Mouse (Mus musculus) limb, embryonic 13.5 days (tissue): ENCODE measurements at regions not wholly inside any gene's neighbourhood (a gene's known extent, or its start where the extent isn't known, plus 50 kb on each side); places are given as distances from the start of the nearest gene placed in this dataset.
"Not testable (repeated sequence)": the region's sequence is repeated elsewhere in the genome, so short reads cannot be mapped to it uniquely, and the experiment has no call there.

Experiments used
- ATAC-seq: fragments of 200-750 bp; cut with Nextera tagmentation; 2 replicates; pipeline ENCODE4 v1.8.0; 2017; ENCODE audit warnings: low read depth, moderate number of reproducible peaks, moderate TSS enrichment; ENCODE audit not compliant: low FRiP score
- H3K27ac ChIP-seq: fragments of 300-500 bp; sonication (generic); 2 replicates; pipeline ENCODE4 v1.5.1; 2015; ENCODE audit warnings: inconsistent platforms, mild to moderate bottlenecking, moderate library complexity
- H3K27me3 ChIP-seq: fragments of 300-500 bp; sonication (generic); 2 replicates; pipeline ENCODE4 v1.6.1; 2015; ENCODE audit warnings: mild to moderate bottlenecking, inconsistent platforms
- H3K36me3 ChIP-seq: fragments of 300-500 bp; sonication (generic); 2 replicates; pipeline ENCODE4 v1.6.1; 2015; ENCODE audit warnings: inconsistent platforms, mild to moderate bottlenecking, moderate library complexity
- H3K4me1 ChIP-seq: fragments of 300-500 bp; sonication (generic); 2 replicates; pipeline ENCODE4 v1.6.1; 2015; ENCODE audit warnings: inconsistent platforms
- H3K4me2 ChIP-seq: fragments of 300-500 bp; sonication (generic); replicated peaks from 2 replicates; pipeline ENCODE4 v1.6.1; 2015; ENCODE audit warnings: inconsistent platforms, mild to moderate bottlenecking, moderate library complexity
- H3K4me3 ChIP-seq: fragments of 300-500 bp; sonication (generic); 2 replicates; pipeline ENCODE4 v1.5.1; 2015; ENCODE audit warnings: moderate library complexity, mild to moderate bottlenecking, inconsistent platforms
- H3K9ac ChIP-seq: fragments of 300-500 bp; sonication (generic); 2 replicates; pipeline ENCODE4 v1.6.1; 2015; ENCODE audit warnings: mild to moderate bottlenecking, inconsistent platforms
- H3K9me3 ChIP-seq: fragments of 300-500 bp; sonication (generic); 2 replicates; pipeline ENCODE4 v1.6.1; 2016; ENCODE audit warnings: inconsistent platforms
- WGBS: fragments of 180-500 bp; shearing (Covaris S2); methylation state at CpG from one replicate; pipeline ENCODE4 v1.1.7; 2015; 5-methylcytosine and 5-hydroxymethylcytosine counted together

DNA sequence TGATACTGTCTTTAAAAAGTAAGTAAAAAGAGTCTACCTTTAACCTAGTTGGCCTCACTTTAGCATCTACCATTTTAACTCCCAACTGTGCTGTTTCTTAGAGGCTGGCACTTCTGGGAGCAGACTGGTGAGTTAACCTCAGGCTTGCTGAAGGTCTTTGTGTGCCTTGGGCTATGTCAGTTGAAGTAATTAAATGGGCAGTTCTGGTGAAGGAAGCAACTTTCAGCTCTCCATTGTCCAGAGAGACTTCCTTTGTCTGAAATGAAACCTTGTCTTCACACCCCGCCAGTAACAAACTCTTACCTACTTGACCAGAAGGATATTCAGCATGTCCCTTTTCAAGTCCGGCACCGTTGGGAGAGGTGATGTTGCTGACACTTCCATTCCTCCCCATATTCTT is 55.5 kb downstream of the Zfp281 start:
- H3K9ac ChIP-seq, result no peak overlapping the region
- H3K4me1 ChIP-seq, result peaks cover 34% of the 10 kb centered on the region
- no peaks in the 10 kb centered on the region for H3K9me3 ChIP-seq
- whole genome bisulfite sequencing, result 94% methylated on average over 3 of the region's 3 CpGs
- no peaks in the 10 kb centered on the region for H3K27me3 ChIP-seq
- H3K27ac ChIP-seq, result no peak overlapping the region
- no peak overlapping the region for H3K4me2 ChIP-seq
- ATAC-seq, result no peak
- H3K36me3 ChIP-seq, result no peaks in the 10 kb centered on the region
- H3K4me3 ChIP-seq, result no peak overlapping the region

- H3K9ac ChIP-seq, H3K36me3 ChIP-seq, H3K4me2 ChIP-seq, H3K9me3 ChIP-seq, H3K27me3 ChIP-seq, ATAC-seq, H3K4me3 ChIP-seq: not testable (repeated sequence)
- H3K27ac ChIP-seq, result peak overlapping the region; percentile 80; the same call in 1 of the 2 replicates
- 68% methylated on average over 10 of the region's 10 CpGs for WGBS
- H3K4me1 ChIP-seq, result peaks cover 32% of the 10 kb centered on the region
Observed at GRCm38 (mm10) chr1:136682311-136682710, 57.6 kb downstream of the Zfp281 start.

- Histone ChIP-seq H3K27ac (peak overlapping the region; percentile 80), H3K4me2 (peak overlapping the region; percentile 41), H3K9me3 (no peaks in the 10 kb centered on the region), H3K36me3 (no peaks in the 10 kb centered on the region), H3K4me1 (peaks cover 31% of the 10 kb centered on the region), H3K4me3 (no peak overlapping the region), H3K27me3 (no peaks in the 10 kb centered on the region), H3K9ac (no peak overlapping the region)
- 29% methylated on average over 3 of the region's 3 CpGs for WGBS
- ATAC-seq, result peak; percentile 82
Observed at GRCm38 (mm10) chr1:136683061-136683531, 58.4 kb downstream of the Zfp281 start.

DNA sequence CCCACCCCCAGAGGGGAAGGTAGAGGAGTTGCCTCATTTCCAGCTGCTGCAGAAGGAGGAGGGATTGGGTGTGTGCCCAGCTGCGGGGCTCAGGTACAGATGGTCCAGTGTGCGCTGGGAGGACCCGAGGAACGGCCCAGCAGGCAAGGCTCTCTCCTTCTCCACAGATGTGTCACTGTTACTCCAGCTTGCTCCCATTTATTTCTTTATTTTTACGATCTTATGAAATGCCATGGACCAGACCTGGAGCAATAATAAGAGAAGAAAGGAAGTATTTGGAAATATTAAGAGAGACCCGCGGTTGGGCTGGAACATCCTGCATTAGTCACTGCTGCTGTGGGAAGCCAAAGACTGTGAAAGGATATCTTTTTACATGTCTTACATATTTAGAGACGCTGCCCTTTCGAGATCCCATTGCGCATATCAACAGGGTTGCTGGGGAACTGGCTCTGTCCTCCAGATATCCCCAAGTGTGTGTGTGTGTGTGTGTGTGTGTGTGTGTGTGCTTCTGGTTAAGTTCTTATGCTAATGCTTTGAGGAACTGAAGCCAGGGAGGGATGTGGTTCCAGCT is 58.9 kb downstream of the Zfp281 start:
- no peaks in the 10 kb centered on the region for H3K27me3 ChIP-seq
- peak; percentile 91 for ATAC-seq
- H3K9ac ChIP-seq, result no peak overlapping the region
- H3K36me3 ChIP-seq, result no peaks in the 10 kb centered on the region
- WGBS, result 11% methylated on average over 10 of the region's 10 CpGs
- no peak overlapping the region for H3K4me3 ChIP-seq
- peak overlapping the region; percentile 80 for H3K27ac ChIP-seq
- H3K9me3 ChIP-seq, result no peaks in the 10 kb centered on the region
- peaks cover 31% of the 10 kb centered on the region for H3K4me1 ChIP-seq
- peak overlapping the region; percentile 41 for H3K4me2 ChIP-seq

DNA sequence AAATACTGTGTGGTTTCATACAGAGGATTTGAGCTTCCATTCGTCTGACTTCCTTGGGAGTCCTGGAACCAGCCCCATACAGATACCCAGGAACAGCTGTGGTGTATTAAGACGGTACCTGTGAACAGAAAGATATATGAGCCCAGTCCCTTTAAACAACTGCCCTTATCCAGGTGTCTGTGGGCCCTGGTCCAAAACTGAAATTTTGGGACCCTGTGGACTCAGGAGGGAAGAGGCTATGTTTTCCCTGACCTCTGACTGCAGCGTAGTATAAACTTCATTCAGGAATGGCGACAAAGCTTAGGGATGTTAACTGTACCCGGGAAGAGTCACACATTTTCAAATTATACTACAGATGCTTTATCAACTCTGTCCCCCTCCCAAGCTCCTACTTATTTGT is 59.8 kb downstream of the Zfp281 start:
- peak overlapping the region; percentile 80; the same call in 1 of the 2 replicates for H3K27ac ChIP-seq
- no peaks in the 10 kb centered on the region for H3K9me3 ChIP-seq
- ATAC-seq, result no peak
- no peak overlapping the region for H3K9ac ChIP-seq
- no peak overlapping the region for H3K4me2 ChIP-seq
- no peaks in the 10 kb centered on the region for H3K36me3 ChIP-seq
- H3K4me3 ChIP-seq, result no peak overlapping the region
- WGBS, result 59% methylated on average over 5 of the region's 5 CpGs
- H3K27me3 ChIP-seq, result no peaks in the 10 kb centered on the region
- H3K4me1 ChIP-seq, result peaks cover 31% of the 10 kb centered on the region

DNA sequence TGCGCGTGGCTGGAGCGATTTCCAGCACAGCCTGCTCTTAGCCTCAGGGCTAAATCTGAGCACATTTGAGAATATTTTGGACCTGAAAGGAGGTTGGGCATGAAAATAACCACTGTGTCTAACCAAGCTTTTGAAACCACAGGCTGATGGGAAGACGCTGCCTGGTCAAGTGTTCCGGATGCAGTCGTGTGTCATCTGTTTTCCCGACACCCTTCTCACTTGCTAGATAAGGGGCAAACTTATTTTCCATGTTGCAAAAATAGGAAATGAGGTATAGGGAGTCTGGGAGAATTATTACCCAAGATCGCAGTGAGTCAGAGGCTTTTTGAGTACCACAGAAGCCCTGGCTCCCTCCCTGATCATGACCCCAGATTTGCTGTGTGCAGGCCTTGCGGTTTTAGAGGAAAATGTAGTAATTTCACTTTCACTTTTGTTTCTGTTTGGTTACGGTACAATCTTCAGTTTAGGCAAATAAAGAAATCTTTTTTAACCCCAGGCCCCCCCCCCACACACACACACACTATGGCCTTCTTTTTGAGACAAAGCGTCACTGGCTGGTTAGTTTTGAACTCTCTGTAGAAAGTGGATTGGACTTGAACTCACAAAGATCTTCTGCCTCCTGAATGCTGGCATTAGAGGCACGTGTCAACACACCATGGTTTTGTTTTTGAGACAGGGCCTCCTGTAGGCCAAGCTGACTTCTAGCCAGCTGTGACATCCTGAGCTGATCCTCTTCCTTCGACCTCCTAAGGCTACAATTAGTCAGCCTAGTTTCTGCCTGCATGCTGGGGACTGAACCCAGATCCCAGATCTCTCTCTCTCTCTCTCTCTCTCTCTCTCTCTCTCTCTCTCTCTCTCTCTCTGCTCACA is 60.7 kb downstream of the Zfp281 start:
- H3K9me3 ChIP-seq, result no peaks in the 10 kb centered on the region
- no peak overlapping the region; the same call in 1 of the 2 replicates for H3K27ac ChIP-seq
- no peak overlapping the region for H3K9ac ChIP-seq
- 65% methylated on average over 13 of the region's 13 CpGs for WGBS
- H3K36me3 ChIP-seq, result no peaks in the 10 kb centered on the region
- no peak for ATAC-seq
- H3K27me3 ChIP-seq, result no peaks in the 10 kb centered on the region
- H3K4me2 ChIP-seq, result no peak overlapping the region
- H3K4me3 ChIP-seq, result no peak overlapping the region
- H3K4me1 ChIP-seq, result peaks cover 31% of the 10 kb centered on the region

DNA sequence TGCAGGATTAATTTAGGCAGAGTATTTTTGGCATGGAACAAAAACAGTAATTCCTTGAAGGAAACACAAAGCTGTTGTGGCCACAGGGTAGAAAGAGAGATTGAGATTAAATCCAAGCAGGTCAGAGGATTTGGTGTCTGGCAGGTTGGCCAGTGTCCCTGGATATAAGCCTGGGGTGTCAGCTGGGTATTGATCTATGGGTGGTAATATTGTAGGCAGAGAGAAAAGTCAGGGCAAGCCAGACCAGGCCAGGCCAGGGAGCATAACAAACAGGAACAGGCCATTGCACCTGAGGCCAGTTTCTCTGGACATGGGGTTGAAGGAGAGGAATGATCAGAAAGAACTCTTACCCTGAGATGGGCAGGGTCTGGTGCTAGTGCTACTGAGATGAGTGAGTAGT is 61.8 kb downstream of the Zfp281 start:
- Histone ChIP-seq H3K27ac (no peak overlapping the region), H3K9ac (no peak overlapping the region), H3K4me2 (no peak overlapping the region), H3K36me3 (no peaks in the 10 kb centered on the region), H3K27me3 (no peaks in the 10 kb centered on the region), H3K4me1 (peaks cover 31% of the 10 kb centered on the region), H3K9me3 (no peaks in the 10 kb centered on the region), H3K4me3 (no peak overlapping the region)
- ATAC-seq, result no peak

DNA sequence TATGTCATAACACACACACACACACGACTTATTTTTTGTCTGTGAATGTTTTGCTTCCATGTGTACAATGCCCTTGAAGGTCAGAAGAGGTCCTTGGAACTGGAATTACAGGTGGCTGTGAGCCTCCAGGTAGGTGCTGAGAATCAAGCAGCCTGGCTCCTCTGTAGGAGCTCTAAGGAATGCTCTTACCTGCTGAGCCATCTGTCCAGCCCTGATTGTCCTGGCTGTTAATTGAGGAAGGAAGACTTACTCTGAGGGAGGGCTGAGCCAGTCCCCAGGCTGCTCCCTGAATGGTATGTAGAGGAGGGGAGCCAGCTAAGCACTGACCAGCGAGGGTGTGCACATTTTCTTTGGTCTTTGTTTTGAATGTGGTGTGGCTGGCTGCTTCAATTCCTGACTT is 65.4 kb downstream of the Zfp281 start:
- H3K4me3 ChIP-seq, result no peak overlapping the region
- H3K9ac ChIP-seq, result no peak overlapping the region
- H3K9me3 ChIP-seq, result no peaks in the 10 kb centered on the region
- no peaks in the 10 kb centered on the region for H3K36me3 ChIP-seq
- H3K27me3 ChIP-seq, result no peaks in the 10 kb centered on the region
- H3K4me2 ChIP-seq, result no peak overlapping the region
- no peak for ATAC-seq
- H3K27ac ChIP-seq, result no peak overlapping the region
- WGBS, result 35% methylated on average over 2 of the region's 2 CpGs
- H3K4me1 ChIP-seq, result peaks cover 5% of the 10 kb centered on the region

- H3K9me3 ChIP-seq, result no peaks in the 10 kb centered on the region
- 53% methylated on average over 5 of the region's 5 CpGs for WGBS
- no peak for ATAC-seq
- no peak overlapping the region for H3K9ac ChIP-seq
- peaks cover 14% of the 10 kb centered on the region for H3K4me1 ChIP-seq
- no peaks in the 10 kb centered on the region for H3K36me3 ChIP-seq
- H3K4me3 ChIP-seq, result no peak overlapping the region
- H3K4me2 ChIP-seq, result no peak overlapping the region
- no peak overlapping the region for H3K27ac ChIP-seq
- no peaks in the 10 kb centered on the region for H3K27me3 ChIP-seq
Observed at GRCm38 (mm10) chr1:136693421-136693820, 68.7 kb downstream of the Zfp281 start.

DNA sequence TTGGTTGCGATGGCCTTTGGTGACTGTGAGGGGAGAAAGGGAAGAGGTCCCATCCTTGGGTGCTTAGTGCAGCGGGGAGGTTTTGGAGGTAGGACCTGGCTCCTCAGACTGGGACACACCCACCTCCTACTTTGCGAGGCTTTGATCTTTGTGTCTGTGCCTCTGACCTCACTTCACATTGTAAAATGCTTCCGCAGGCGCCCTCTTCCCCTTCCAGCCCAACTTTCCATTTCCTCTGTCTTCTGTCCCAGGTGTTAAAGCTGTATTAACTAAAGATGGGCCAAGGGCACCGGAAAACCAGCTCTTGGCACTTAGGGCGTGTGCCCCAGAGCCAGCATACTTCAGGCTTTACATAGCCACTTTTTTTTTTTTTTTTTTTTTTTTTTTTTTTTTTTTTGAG is 70.3 kb downstream of the Zfp281 start:
- Histone ChIP-seq H3K36me3 (no peaks in the 10 kb centered on the region), H3K4me3 (no peak overlapping the region), H3K27me3 (no peaks in the 10 kb centered on the region), H3K27ac (no peak overlapping the region), H3K4me2 (no peak overlapping the region), H3K4me1 (peaks cover 20% of the 10 kb centered on the region), H3K9me3 (no peaks in the 10 kb centered on the region), H3K9ac (no peak overlapping the region)
- 32% methylated on average over 7 of the region's 7 CpGs for WGBS
- no peak for ATAC-seq

- Histone ChIP-seq H3K9ac (no peak overlapping the region), H3K9me3 (no peaks in the 10 kb centered on the region), H3K4me1 (peaks cover 20% of the 10 kb centered on the region), H3K36me3 (no peaks in the 10 kb centered on the region), H3K4me2 (peak overlapping the region; percentile 52), H3K4me3 (peak overlapping the region; percentile 23; the same call in 1 of the 2 replicates), H3K27ac (no peak overlapping the region), H3K27me3 (no peaks in the 10 kb centered on the region)
- 0 out of 2 replicates have a peak, but pooled peaks have one; percentile 24 for ATAC-seq
- 7% methylated on average over 19 of the region's 19 CpGs for WGBS
Observed at GRCm38 (mm10) chr1:136696077-136696641, 71.5 kb downstream of the Zfp281 start.

DNA sequence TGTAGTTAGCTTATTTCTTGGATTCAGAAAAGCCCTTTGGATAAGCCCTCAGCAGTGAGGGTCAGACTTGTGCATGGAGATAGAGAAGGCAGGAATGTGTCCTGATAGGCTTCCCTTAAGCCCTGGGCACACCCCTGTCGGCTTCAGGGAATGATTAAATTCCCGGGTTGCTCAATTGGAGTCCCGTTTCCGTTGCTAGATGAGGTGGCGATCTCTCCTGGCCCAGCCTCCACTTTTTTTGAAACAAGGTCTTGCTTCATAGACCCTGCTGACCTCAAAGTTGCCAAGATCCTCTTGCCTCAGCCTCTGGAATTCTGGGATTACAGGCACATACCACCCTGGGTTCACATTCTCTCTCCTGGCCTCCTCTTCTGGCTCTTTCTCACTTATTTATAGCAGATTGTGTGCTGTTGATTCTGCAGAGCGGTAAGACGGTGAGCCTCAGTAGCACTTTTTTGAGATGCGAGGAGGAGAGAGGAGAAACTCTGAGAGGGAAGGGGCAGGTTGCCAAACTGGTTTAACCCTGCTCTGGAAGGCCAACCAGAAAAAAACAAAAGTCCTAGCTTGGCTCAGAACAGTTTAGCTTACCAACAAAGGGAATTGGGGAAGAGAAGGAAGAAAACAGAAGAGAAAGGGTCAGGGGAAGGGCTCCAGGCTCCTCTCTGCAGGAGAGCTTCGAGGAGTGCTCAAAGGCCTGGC is 73.9 kb downstream of the Zfp281 start:
- 19% methylated on average over 9 of the region's 9 CpGs for WGBS
- Histone ChIP-seq H3K9ac (no peak overlapping the region), H3K27ac (no peak overlapping the region), H3K36me3 (no peaks in the 10 kb centered on the region), H3K27me3 (no peaks in the 10 kb centered on the region), H3K4me2 (no peak overlapping the region), H3K4me3 (no peak overlapping the region), H3K4me1 (peaks cover 20% of the 10 kb centered on the region), H3K9me3 (no peaks in the 10 kb centered on the region)
- ATAC-seq, result no peak
